Mouse (Mus musculus): Measurements from ENCODE around the gene Mob1a. TPM values are rescaled to one million over a fixed set of nuclear protein-coding genes. Genes with fewer than 3 reads are reported as not detected.
"Not testable (repeated sequence)": the region's sequence is repeated elsewhere in the genome, so short reads cannot be mapped to it uniquely, and the experiment has no call there.

Gene Mob1a
- polyA plus RNA-seq, 1 experiment from 2014 or later: 63.9 TPM

GRCm38 (mm10) chr6:83316022-83316421, 9.8 kb upstream of the Mob1a start:
- Histone ChIP-seq H3K36me3 (peaks cover 7% of the 10 kb centered on the region), H3K9ac (no peak overlapping the region), H3K9me3 (no peaks in the 10 kb centered on the region), H3K4me1 (replicated peaks) (peaks cover 10% of the 10 kb centered on the region), H3K4me2 (replicated peaks) (peak overlapping the region; percentile 91), H3K4me3 (replicated peaks) (peak overlapping the region; percentile 96), H3K27ac (no peak overlapping the region), H3K27me3 (replicated peaks) (no peaks in the 10 kb centered on the region)
- 4% methylated on average over 10 of the region's 10 CpGs for WGBS
- no peak for ATAC-seq

GRCm38 (mm10) chr6:83317108-83317741, 8.6 kb upstream of the Mob1a start:
- Histone ChIP-seq H3K4me3 (replicated peaks) (peak overlapping the region; percentile 96), H3K27me3 (replicated peaks) (no peaks in the 10 kb centered on the region), H3K36me3 (no peaks in the 10 kb centered on the region; the same call in 1 of the 2 replicates), H3K9ac (peak overlapping the region; percentile 79), H3K4me2 (replicated peaks) (peak overlapping the region; percentile 91), H3K27ac (peak overlapping the region; percentile 59; the same call in 1 of the 2 replicates), H3K4me1 (replicated peaks) (peaks cover 10% of the 10 kb centered on the region), H3K9me3 (no peaks in the 10 kb centered on the region)
- peak; percentile 98 for ATAC-seq
- under 1% methylated on average over 52 of the region's 52 CpGs for WGBS

- Histone ChIP-seq H3K4me3 (replicated peaks) (no peak overlapping the region), H3K9me3 (no peaks in the 10 kb centered on the region), H3K27me3 (replicated peaks) (no peaks in the 10 kb centered on the region), H3K9ac (no peak overlapping the region), H3K36me3 (no peaks in the 10 kb centered on the region), H3K27ac (no peak overlapping the region), H3K4me2 (replicated peaks) (no peak overlapping the region), H3K4me1 (replicated peaks) (peaks cover 6% of the 10 kb centered on the region; the same call in 1 of the 2 replicates)
- WGBS: 63% methylated on average over 1 of the region's 1 CpGs
- no peak for ATAC-seq
Observed at GRCm38 (mm10) chr6:83321927-83322326, 3.9 kb upstream of the Mob1a start.

- H3K4me1 ChIP-seq (replicated peaks): 0 out of 2 replicates have a peak, but pooled peaks cover 8% of the 10 kb centered on the region
- 59% methylated on average over 2 of the region's 2 CpGs for WGBS
- ATAC-seq: no peak
Observed at GRCm38 (mm10) chr6:83322794-83323193, 3.0 kb upstream of the Mob1a start.

DNA sequence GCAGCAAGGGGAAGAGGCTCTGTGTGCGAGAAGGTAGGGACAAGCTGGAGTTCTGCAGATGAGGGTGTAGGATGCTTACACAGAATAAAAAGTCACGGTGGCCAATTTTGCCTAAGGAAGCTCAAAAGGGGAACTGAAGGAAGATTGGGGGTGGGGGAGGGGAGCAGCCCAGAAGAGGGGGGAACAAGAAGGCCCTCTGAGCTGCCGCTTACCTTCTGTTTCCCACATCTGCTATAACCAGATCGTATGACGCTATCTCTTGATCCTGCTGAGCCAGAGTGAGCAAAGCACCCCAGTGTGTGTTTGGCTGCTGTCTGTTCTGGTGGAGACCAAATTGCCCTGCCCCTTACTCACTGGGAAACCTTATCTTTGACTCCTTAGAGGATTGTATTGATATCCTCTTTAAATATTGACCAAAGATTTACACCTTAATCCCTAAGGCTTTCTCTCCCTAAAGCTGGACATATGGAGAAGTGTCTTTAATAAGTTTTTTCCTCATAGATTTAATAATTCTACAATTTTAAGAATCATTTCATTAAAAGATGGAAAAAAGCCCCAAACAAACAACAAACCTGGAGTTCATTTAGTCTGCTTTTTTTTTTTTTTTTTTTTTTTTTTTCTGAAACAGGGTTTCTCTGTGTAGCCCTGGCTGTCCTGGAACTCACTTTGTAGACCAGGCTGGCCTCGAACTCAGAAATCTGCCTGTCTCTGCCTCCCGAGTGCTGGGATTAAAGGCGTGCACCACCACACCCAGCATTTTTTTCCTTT, 2.0 kb upstream of the Mob1a start:
- Histone ChIP-seq H3K9ac (no peak overlapping the region), H3K27me3 (replicated peaks) (no peaks in the 10 kb centered on the region), H3K4me1 (replicated peaks) (0 out of 2 replicates have a peak, but pooled peaks cover 8% of the 10 kb centered on the region), H3K4me2 (replicated peaks) (no peak overlapping the region), H3K36me3 (no peaks in the 10 kb centered on the region), H3K9me3 (no peaks in the 10 kb centered on the region), H3K27ac (no peak overlapping the region), H3K4me3 (replicated peaks) (no peak overlapping the region)
- WGBS: 61% methylated on average over 8 of the region's 8 CpGs
- no peak for ATAC-seq

More at GRCm38 (mm10) chr6:83322794-83323193, 3.0 kb upstream of the Mob1a start:
- Histone ChIP-seq H3K9ac (no peak overlapping the region), H3K9me3 (no peaks in the 10 kb centered on the region), H3K4me2 (replicated peaks) (no peak overlapping the region), H3K36me3 (no peaks in the 10 kb centered on the region), H3K4me3 (replicated peaks) (no peak overlapping the region), H3K27me3 (replicated peaks) (no peaks in the 10 kb centered on the region), H3K27ac (no peak overlapping the region)

GRCm38 (mm10) chr6:83326394-83326736, 549 bp downstream of the Mob1a start:
- Histone ChIP-seq H3K4me1 (replicated peaks) (0 out of 2 replicates have a peak, but pooled peaks cover 8% of the 10 kb centered on the region), H3K27ac (peak overlapping the region; percentile 96), H3K4me2 (replicated peaks) (peak overlapping the region; percentile 78), H3K9me3 (no peaks in the 10 kb centered on the region), H3K4me3 (replicated peaks) (peak overlapping the region; percentile 90), H3K36me3 (no peaks in the 10 kb centered on the region), H3K27me3 (replicated peaks) (no peaks in the 10 kb centered on the region), H3K9ac (peak overlapping the region; percentile 89)
- 4% methylated on average over 6 of the region's 6 CpGs for WGBS
- ATAC-seq: peak; percentile 55

GRCm38 (mm10) chr6:83326761-83327160, 945 bp downstream of the Mob1a start:
- H3K36me3 ChIP-seq: no peaks in the 10 kb centered on the region
- 0 out of 2 replicates have a peak, but pooled peaks cover 8% of the 10 kb centered on the region for H3K4me1 ChIP-seq (replicated peaks)
- no peak overlapping the region for H3K27ac ChIP-seq
- no peaks in the 10 kb centered on the region for H3K27me3 ChIP-seq (replicated peaks)
- peak overlapping the region; percentile 89; the same call in 1 of the 2 replicates for H3K9ac ChIP-seq
- ATAC-seq: no peak
- peak overlapping the region; percentile 90 for H3K4me3 ChIP-seq (replicated peaks)
- H3K9me3 ChIP-seq: no peaks in the 10 kb centered on the region
- H3K4me2 ChIP-seq (replicated peaks): peak overlapping the region; percentile 78
- WGBS: 50% methylated on average over 6 of the region's 6 CpGs

GRCm38 (mm10) chr6:83327591-83328190, 1.9 kb downstream of the Mob1a start:
- no peak for ATAC-seq
- no peaks in the 10 kb centered on the region for H3K36me3 ChIP-seq

GRCm38 (mm10) chr6:83341387-83341786, 15.6 kb downstream of the Mob1a start:
- 80% methylated on average over 3 of the region's 3 CpGs for WGBS

More at GRCm38 (mm10) chr6:83327591-83328190, 1.9 kb downstream of the Mob1a start:
- H3K27me3 ChIP-seq (replicated peaks): no peaks in the 10 kb centered on the region
- H3K4me2 ChIP-seq (replicated peaks): no peak overlapping the region
- 0 out of 2 replicates have a peak, but pooled peaks cover 8% of the 10 kb centered on the region for H3K4me1 ChIP-seq (replicated peaks)
- WGBS: 92% methylated on average over 3 of the region's 3 CpGs
- H3K9me3 ChIP-seq: no peaks in the 10 kb centered on the region
- no peak overlapping the region for H3K27ac ChIP-seq
- no peak overlapping the region for H3K9ac ChIP-seq
- no peak overlapping the region for H3K4me3 ChIP-seq (replicated peaks)

DNA sequence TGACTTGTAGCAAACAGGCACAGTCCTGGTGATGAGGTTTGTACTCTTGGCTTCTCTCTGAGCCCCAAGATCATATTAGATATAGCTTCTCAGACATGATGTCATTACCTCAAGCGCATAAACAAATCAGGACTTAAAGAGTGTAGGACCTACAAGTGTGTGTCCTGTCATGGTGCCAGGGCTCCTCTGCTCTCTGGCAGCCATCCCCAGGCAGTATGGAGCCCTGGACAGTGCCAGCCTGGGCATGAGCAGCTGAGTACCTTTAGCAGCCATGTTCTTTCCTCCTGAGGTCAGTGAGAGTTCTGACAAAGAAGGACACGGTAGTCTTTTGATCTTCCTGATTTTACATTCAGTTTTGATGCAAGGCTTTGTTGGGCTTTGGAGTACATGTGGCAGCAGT, 17.1 kb downstream of the Mob1a start:
- no peak overlapping the region for H3K4me3 ChIP-seq (replicated peaks)
- 0 out of 2 replicates have a peak, but pooled peaks cover 2% of the 10 kb centered on the region for H3K36me3 ChIP-seq
- no peak overlapping the region for H3K4me2 ChIP-seq (replicated peaks)
- H3K9me3 ChIP-seq: no peaks in the 10 kb centered on the region
- WGBS: 91% methylated on average over 2 of the region's 2 CpGs
- H3K9ac ChIP-seq: no peak overlapping the region
- no peaks in the 10 kb centered on the region for H3K27me3 ChIP-seq (replicated peaks)
- no peak for ATAC-seq
- no peak overlapping the region for H3K27ac ChIP-seq
- no peaks in the 10 kb centered on the region for H3K4me1 ChIP-seq (replicated peaks)

More at GRCm38 (mm10) chr6:83341387-83341786, 15.6 kb downstream of the Mob1a start:
- Histone ChIP-seq H3K27ac (no peak overlapping the region), H3K4me2 (replicated peaks) (no peak overlapping the region), H3K27me3 (replicated peaks) (no peaks in the 10 kb centered on the region), H3K4me1 (replicated peaks) (no peaks in the 10 kb centered on the region), H3K9me3 (no peaks in the 10 kb centered on the region), H3K36me3 (0 out of 2 replicates have a peak, but pooled peaks cover 3% of the 10 kb centered on the region), H3K4me3 (replicated peaks) (no peak overlapping the region), H3K9ac (no peak overlapping the region)
- ATAC-seq: no peak

- ATAC-seq; H3K9ac ChIP-seq; H3K27ac ChIP-seq; H3K4me1 ChIP-seq (replicated peaks); H3K36me3 ChIP-seq; H3K4me2 ChIP-seq (replicated peaks); H3K4me3 ChIP-seq (replicated peaks); H3K9me3 ChIP-seq; H3K27me3 ChIP-seq (replicated peaks): not testable (repeated sequence)
- WGBS: 89% methylated on average over 8 of the region's 8 CpGs
Observed at GRCm38 (mm10) chr6:83345285-83345684, 19.5 kb downstream of the Mob1a start.

DNA sequence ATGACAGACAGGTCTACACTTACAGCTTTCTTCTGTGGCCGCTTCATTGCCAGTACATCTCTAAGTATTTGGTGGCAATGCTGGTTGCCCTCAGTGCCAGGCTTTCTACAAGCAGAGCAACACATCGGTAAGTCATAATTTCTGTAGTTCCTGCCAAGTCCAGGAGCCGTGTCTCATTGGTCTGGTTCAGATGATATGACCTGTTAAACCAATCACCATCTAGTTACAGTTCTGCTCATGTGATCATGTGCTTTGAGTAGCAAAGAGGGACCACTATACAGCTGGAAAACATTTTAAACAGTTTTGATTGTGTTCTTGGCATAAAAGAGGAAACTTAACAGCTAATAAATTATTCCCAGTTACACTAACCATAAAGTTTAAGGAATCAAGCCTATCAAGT, 22.1 kb downstream of the Mob1a start:
- WGBS: 92% methylated on average over 3 of the region's 3 CpGs
- no peak overlapping the region for H3K9ac ChIP-seq
- no peaks in the 10 kb centered on the region for H3K9me3 ChIP-seq
- no peak for ATAC-seq
- no peak overlapping the region for H3K27ac ChIP-seq
- H3K36me3 ChIP-seq: no peaks in the 10 kb centered on the region; the same call in 1 of the 2 replicates
- no peak overlapping the region for H3K4me3 ChIP-seq (replicated peaks)
- H3K4me1 ChIP-seq (replicated peaks): peaks cover 6% of the 10 kb centered on the region; the same call in 1 of the 2 replicates
- no peak overlapping the region for H3K4me2 ChIP-seq (replicated peaks)
- H3K27me3 ChIP-seq (replicated peaks): no peaks in the 10 kb centered on the region

Measured in intestine, embryonic 15.5 days (tissue).